Mouse (Mus musculus): ENCODE measurements around the gene Tmem184a. TPM values are rescaled to one million over a fixed set of nuclear protein-coding genes. Genes with fewer than 3 reads are reported as not detected.

Gene Tmem184a
- polyA plus RNA-seq, 1 experiment from 2014 or later = 2.6 TPM

GRCm38 (mm10) chr5:139799801-139800590 is 19.7 kb downstream of the Tmem184a start:
- Histone ChIP-seq H3K27me3 (ENCODE audit: control insufficient read depth, insufficient read depth, low read length) (no peaks in the 10 kb centered on the region), H3K27ac (ENCODE audit: low read depth, low read length) (peak overlapping the region; percentile 4; the same call in 1 of the 2 replicates), H3K9me3 (replicated peaks; ENCODE audit: control insufficient read depth, low read length) (no peaks in the 10 kb centered on the region), H3K36me3 (ENCODE audit: control insufficient read depth, insufficient read depth, low read length) (peaks cover 12% of the 10 kb centered on the region), H3K4me2 (no peak overlapping the region), H3K4me1 (ENCODE audit: control insufficient read depth, insufficient read depth, low read length) (peaks cover 71% of the 10 kb centered on the region), H3K9ac (ENCODE audit: low read depth, low read length) (no peak overlapping the region), H3K4me3 (ENCODE audit: low read depth, low read length) (no peak overlapping the region)
- 89% methylated on average over 33 of the region's 33 CpGs for WGBS (ENCODE audit: insufficient replicate concordance)
- no peak for ATAC-seq (replicated peaks; ENCODE audit: insufficient number of reproducible peaks, low FRiP score, low TSS enrichment)

DNA sequence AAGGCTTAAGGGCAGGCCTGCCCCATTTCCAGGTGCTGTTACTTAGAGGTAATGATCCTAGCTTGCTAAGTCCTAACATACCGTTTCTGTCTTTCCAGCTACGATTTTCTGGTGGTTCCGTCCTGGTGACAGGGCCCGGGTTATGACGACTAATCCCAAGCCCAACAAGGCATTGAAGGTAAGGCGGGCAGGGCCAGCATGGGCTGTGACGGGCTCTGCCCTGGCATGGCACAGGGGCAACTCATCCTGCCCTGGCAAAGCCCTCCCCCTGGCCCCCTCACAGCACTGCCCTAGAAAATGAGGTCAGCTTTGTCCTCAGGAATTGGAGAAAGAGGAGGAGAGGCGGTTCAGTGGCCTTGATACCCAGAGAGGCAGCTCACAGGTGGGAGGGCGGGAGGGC is 20.7 kb downstream of the Tmem184a start:
- Histone ChIP-seq H3K4me1 (ENCODE audit: control insufficient read depth, insufficient read depth, low read length) (peaks cover 73% of the 10 kb centered on the region), H3K9ac (ENCODE audit: low read depth, low read length) (no peak overlapping the region), H3K27me3 (ENCODE audit: control insufficient read depth, insufficient read depth, low read length) (no peaks in the 10 kb centered on the region), H3K4me3 (ENCODE audit: low read depth, low read length) (no peak overlapping the region), H3K9me3 (replicated peaks; ENCODE audit: control insufficient read depth, low read length) (no peaks in the 10 kb centered on the region), H3K27ac (ENCODE audit: low read depth, low read length) (no peak overlapping the region), H3K4me2 (no peak overlapping the region), H3K36me3 (ENCODE audit: control insufficient read depth, insufficient read depth, low read length) (peaks cover 12% of the 10 kb centered on the region)
- ATAC-seq (replicated peaks; ENCODE audit: insufficient number of reproducible peaks, low FRiP score, low TSS enrichment) = no peak
- 89% methylated on average over 9 of the region's 9 CpGs for whole genome bisulfite sequencing (ENCODE audit: insufficient replicate concordance)

DNA sequence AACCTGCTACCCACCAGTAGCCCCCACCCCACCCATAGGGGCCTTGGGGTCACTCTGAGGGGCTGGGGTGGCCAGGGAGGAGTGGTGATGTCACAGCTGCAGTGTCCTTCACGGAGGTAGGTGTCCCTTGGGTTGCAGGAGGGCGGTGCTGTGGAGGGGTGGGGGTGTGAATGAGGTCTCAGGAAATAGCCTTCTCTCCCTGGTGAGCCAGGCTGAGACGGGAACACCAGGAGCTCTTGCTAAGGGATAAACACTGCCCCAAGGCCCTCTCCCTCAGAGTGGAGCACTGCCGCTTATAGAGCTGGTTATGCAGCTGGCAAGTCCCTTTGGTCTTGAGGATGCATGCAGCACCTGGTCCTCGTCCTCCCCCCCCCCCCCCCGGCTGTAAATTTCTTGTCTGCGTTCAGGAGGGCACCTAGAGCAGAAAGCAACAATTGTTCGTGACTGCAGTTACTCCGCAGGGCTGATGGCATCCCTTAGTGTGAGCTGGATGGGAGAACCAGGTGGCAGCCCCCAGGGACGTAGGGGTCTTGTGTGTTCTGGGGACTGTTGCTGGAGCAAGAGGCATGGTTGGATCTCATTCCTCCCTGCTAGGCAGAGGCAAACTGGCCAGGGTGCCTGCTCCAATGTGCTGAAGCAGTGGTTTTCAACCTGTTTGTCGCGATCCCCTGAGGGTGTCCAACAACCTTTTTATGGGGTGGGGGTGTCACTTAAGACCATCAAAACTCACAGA is 21.4 kb downstream of the Tmem184a start:
- no peak for ATAC-seq (replicated peaks; ENCODE audit: insufficient number of reproducible peaks, low FRiP score, low TSS enrichment)
- Histone ChIP-seq H3K4me3 (ENCODE audit: low read depth, low read length) (peak overlapping the region; percentile 19), H3K4me1 (ENCODE audit: control insufficient read depth, insufficient read depth, low read length) (peaks cover 73% of the 10 kb centered on the region), H3K4me2 (peak overlapping the region; percentile 59), H3K27ac (ENCODE audit: low read depth, low read length) (peak overlapping the region; percentile 94), H3K9ac (ENCODE audit: low read depth, low read length) (peak overlapping the region; percentile 64), H3K36me3 (ENCODE audit: control insufficient read depth, insufficient read depth, low read length) (peaks cover 12% of the 10 kb centered on the region), H3K27me3 (ENCODE audit: control insufficient read depth, insufficient read depth, low read length) (no peaks in the 10 kb centered on the region), H3K9me3 (replicated peaks; ENCODE audit: control insufficient read depth, low read length) (no peaks in the 10 kb centered on the region)
- WGBS (ENCODE audit: insufficient replicate concordance) = 47% methylated on average over 12 of the region's 12 CpGs

GRCm38 (mm10) chr5:139797473-139798167 is 22.1 kb downstream of the Tmem184a start:
- Histone ChIP-seq H3K4me2 (peak overlapping the region; percentile 59), H3K4me1 (ENCODE audit: control insufficient read depth, insufficient read depth, low read length) (peaks cover 73% of the 10 kb centered on the region), H3K9me3 (replicated peaks; ENCODE audit: control insufficient read depth, low read length) (no peaks in the 10 kb centered on the region), H3K36me3 (ENCODE audit: control insufficient read depth, insufficient read depth, low read length) (peaks cover 12% of the 10 kb centered on the region), H3K4me3 (ENCODE audit: low read depth, low read length) (peak overlapping the region; percentile 29), H3K9ac (ENCODE audit: low read depth, low read length) (peak overlapping the region; percentile 75), H3K27ac (ENCODE audit: low read depth, low read length) (peak overlapping the region; percentile 94), H3K27me3 (ENCODE audit: control insufficient read depth, insufficient read depth, low read length) (no peaks in the 10 kb centered on the region)
- 29% methylated on average over 11 of the region's 11 CpGs for WGBS (ENCODE audit: insufficient replicate concordance)
- ATAC-seq (replicated peaks; ENCODE audit: insufficient number of reproducible peaks, low FRiP score, low TSS enrichment) = no peak

DNA sequence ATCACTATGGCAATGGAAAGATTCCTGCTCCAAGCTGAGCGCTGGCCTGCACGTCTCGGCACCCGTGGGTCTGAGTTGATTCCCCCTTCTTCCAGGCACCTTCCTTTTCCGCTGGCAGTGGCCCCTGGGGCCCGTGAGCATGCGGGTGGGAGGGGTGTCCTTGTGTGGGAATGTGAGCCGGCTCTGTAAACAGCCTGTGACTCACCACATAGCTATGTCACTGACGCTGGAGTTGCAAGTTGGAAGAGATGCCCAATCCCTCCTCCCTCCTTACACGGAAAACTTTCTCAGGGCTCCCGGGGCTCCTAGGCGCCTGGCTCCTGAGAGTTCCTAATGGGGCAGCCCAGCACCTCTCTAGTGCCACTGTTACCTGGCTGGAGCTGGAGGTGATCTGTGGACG is 22.8 kb downstream of the Tmem184a start:
- peaks cover 80% of the 10 kb centered on the region for H3K4me1 ChIP-seq (ENCODE audit: control insufficient read depth, insufficient read depth, low read length)
- peak overlapping the region; percentile 94 for H3K27ac ChIP-seq (ENCODE audit: low read depth, low read length)
- peak; percentile 60 for ATAC-seq (replicated peaks; ENCODE audit: insufficient number of reproducible peaks, low FRiP score, low TSS enrichment)
- H3K27me3 ChIP-seq (ENCODE audit: control insufficient read depth, insufficient read depth, low read length) = no peaks in the 10 kb centered on the region
- H3K9me3 ChIP-seq (replicated peaks; ENCODE audit: control insufficient read depth, low read length) = no peaks in the 10 kb centered on the region
- H3K36me3 ChIP-seq (ENCODE audit: control insufficient read depth, insufficient read depth, low read length) = peaks cover 12% of the 10 kb centered on the region
- peak overlapping the region; percentile 59 for H3K4me2 ChIP-seq
- peak overlapping the region; percentile 29 for H3K4me3 ChIP-seq (ENCODE audit: low read depth, low read length)
- WGBS (ENCODE audit: insufficient replicate concordance) = 6% methylated on average over 13 of the region's 13 CpGs
- peak overlapping the region; percentile 75 for H3K9ac ChIP-seq (ENCODE audit: low read depth, low read length)

DNA sequence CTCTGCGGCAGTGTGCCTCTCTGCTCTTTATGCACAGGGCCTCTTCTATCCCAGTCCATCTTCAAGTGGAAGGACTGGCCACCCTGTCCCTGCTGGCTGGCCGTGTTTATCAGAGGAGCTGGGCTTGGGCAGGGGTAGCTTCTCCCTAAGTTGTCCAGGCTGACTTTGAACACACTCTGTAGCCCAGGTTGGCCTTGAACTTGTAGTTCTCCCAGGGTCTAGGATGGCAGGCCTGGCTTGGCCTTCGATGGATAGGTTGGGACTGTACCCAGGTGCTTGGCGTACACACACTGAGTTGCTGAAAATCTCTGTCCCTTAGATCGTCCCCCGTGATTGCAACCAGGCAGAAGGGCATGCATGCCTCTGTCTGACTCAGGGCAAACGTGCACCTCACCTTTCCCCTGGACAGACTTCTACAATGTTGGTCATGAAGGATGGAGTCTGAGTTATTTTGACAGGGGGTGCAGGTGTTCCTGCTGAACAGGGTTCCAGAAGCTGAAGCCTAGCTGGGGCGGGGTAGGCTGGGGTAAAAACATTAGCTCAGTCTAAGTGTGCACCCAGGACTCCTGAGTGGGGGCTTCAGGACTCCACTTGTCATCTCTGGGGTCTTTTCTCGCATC is 23.6 kb downstream of the Tmem184a start:
- Histone ChIP-seq H3K27ac (ENCODE audit: low read depth, low read length) (peak overlapping the region; percentile 94), H3K4me2 (peak overlapping the region; percentile 59), H3K9ac (ENCODE audit: low read depth, low read length) (peak overlapping the region; percentile 40; the same call in 1 of the 2 replicates), H3K9me3 (replicated peaks; ENCODE audit: control insufficient read depth, low read length) (no peaks in the 10 kb centered on the region), H3K4me1 (ENCODE audit: control insufficient read depth, insufficient read depth, low read length) (peaks cover 80% of the 10 kb centered on the region), H3K27me3 (ENCODE audit: control insufficient read depth, insufficient read depth, low read length) (no peaks in the 10 kb centered on the region), H3K4me3 (ENCODE audit: low read depth, low read length) (peak overlapping the region; percentile 29), H3K36me3 (ENCODE audit: control insufficient read depth, insufficient read depth, low read length) (peaks cover 12% of the 10 kb centered on the region)
- WGBS (ENCODE audit: insufficient replicate concordance) = 71% methylated on average over 9 of the region's 9 CpGs
- no peak for ATAC-seq (replicated peaks; ENCODE audit: insufficient number of reproducible peaks, low FRiP score, low TSS enrichment)

DNA sequence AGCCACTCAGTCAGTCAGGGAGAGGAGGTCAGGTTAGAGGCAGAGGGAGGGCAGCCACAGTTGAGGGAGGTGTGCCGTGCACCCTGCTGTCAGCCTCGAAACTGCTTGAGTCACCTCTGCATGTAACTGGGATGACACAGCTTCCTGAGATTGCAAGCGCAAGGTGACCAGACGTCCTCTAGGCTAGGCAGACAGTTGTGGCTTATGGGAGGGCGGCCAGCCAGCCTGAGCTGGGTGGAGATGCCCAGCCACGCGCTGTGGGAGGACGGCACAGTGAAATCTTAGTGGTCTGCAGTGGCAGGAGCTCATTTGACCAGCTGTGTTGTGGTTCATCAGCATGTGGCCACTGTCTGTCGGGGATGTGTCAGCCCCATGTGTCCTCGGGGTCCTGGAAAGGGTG is 24.8 kb downstream of the Tmem184a start:
- Histone ChIP-seq H3K27ac (ENCODE audit: low read depth, low read length) (peak overlapping the region; percentile 94), H3K9ac (ENCODE audit: low read depth, low read length) (0 out of 2 replicates have a peak overlapping the region, but pooled peaks have one; percentile 50), H3K4me3 (ENCODE audit: low read depth, low read length) (no peak overlapping the region), H3K4me1 (ENCODE audit: control insufficient read depth, insufficient read depth, low read length) (peaks cover 78% of the 10 kb centered on the region), H3K36me3 (ENCODE audit: control insufficient read depth, insufficient read depth, low read length) (peaks cover 1% of the 10 kb centered on the region; the same call in 1 of the 2 replicates), H3K4me2 (peak overlapping the region; percentile 14; the same call in 1 of the 2 replicates), H3K27me3 (ENCODE audit: control insufficient read depth, insufficient read depth, low read length) (no peaks in the 10 kb centered on the region), H3K9me3 (replicated peaks; ENCODE audit: control insufficient read depth, low read length) (no peaks in the 10 kb centered on the region)
- 48% methylated on average over 10 of the region's 10 CpGs for WGBS (ENCODE audit: insufficient replicate concordance)
- no peak for ATAC-seq (replicated peaks; ENCODE audit: insufficient number of reproducible peaks, low FRiP score, low TSS enrichment)

- Histone ChIP-seq H3K4me2 (peak overlapping the region; percentile 94), H3K4me1 (ENCODE audit: control insufficient read depth, insufficient read depth, low read length) (peaks cover 75% of the 10 kb centered on the region), H3K9me3 (replicated peaks; ENCODE audit: control insufficient read depth, low read length) (no peaks in the 10 kb centered on the region), H3K4me3 (ENCODE audit: low read depth, low read length) (peak overlapping the region; percentile 85), H3K27ac (ENCODE audit: low read depth, low read length) (peak overlapping the region; percentile 82), H3K9ac (ENCODE audit: low read depth, low read length) (no peak overlapping the region; the same call in 1 of the 2 replicates), H3K27me3 (ENCODE audit: control insufficient read depth, insufficient read depth, low read length) (no peaks in the 10 kb centered on the region), H3K36me3 (ENCODE audit: control insufficient read depth, insufficient read depth, low read length) (no peaks in the 10 kb centered on the region)
- no peak for ATAC-seq (replicated peaks; ENCODE audit: insufficient number of reproducible peaks, low FRiP score, low TSS enrichment)
- 81% methylated on average over 5 of the region's 5 CpGs for WGBS (ENCODE audit: insufficient replicate concordance)
Observed at GRCm38 (mm10) chr5:139794137-139794536, 25.6 kb downstream of the Tmem184a start.
